Mouse (Mus musculus): ENCODE data around the gene 1190005I06Rik. TPM values are rescaled to one million over a fixed set of nuclear protein-coding genes. Genes with fewer than 3 reads are reported as not detected.
A peak's percentile ranks its signal among the peaks of the same experiment; 100 is the strongest.

The 1190005I06Rik gene
- total RNA-seq, 2 experiments from 2014 or later: 3.1 to 3.4 TPM

- intact Hi-C loops (cut with DNase I): no loop called here
- DNase-seq: no peak
Observed at GRCm38 (mm10) chr8:120626461-120626860, 21.0 kb downstream of the 1190005I06Rik start.

- intact Hi-C loops (cut with DNase I): no loop called here
- no peak for DNase-seq
Observed at GRCm38 (mm10) chr8:120623608-120624007, 23.8 kb downstream of the 1190005I06Rik start.

GRCm38 (mm10) chr8:120622161-120622560 is 25.3 kb downstream of the 1190005I06Rik start:
- no peak for DNase-seq
- intact Hi-C loops (cut with DNase I): no loop called here

GRCm38 (mm10) chr8:120620441-120620840 is 27.0 kb downstream of the 1190005I06Rik start:
- intact Hi-C loops (cut with DNase I): no loop called here

GRCm38 (mm10) chr8:120619235-120620180 is 27.9 kb downstream of the 1190005I06Rik start:
- intact Hi-C loops (cut with DNase I): no loop called here
- peak; percentile 36 to 53 for DNase-seq

More at GRCm38 (mm10) chr8:120620441-120620840, 27.0 kb downstream of the 1190005I06Rik start:
- DNase-seq: no peak

GRCm38 (mm10) chr8:120618110-120618509 is 29.3 kb downstream of the 1190005I06Rik start:
- intact Hi-C loops (cut with DNase I): no loop called here
- peak; percentile 75 to 80 for DNase-seq

GRCm38 (mm10) chr8:120616663-120617626 is 30.5 kb downstream of the 1190005I06Rik start:
- intact Hi-C loops (cut with DNase I): no loop called here
- DNase-seq: no peak

- no peak for DNase-seq
- intact Hi-C loops (cut with DNase I): no loop called here
Observed at GRCm38 (mm10) chr8:120614491-120614890, 32.9 kb downstream of the 1190005I06Rik start.

- intact Hi-C loops (cut with DNase I): no loop called here
- no peak for DNase-seq
Observed at GRCm38 (mm10) chr8:120610824-120611223, 36.6 kb downstream of the 1190005I06Rik start.

- peak; percentile 74 to 89 for DNase-seq
- intact Hi-C loops (cut with DNase I): loop anchor here (2.0 to 5.0 kb wide), 2 partner anchors 306 to 429 kb away; no protein-coding TSS in a partner anchor
Observed at GRCm38 (mm10) chr8:120607885-120608284, 39.5 kb downstream of the 1190005I06Rik start.

GRCm38 (mm10) chr8:120607460-120607859 is 40.0 kb downstream of the 1190005I06Rik start:
- no peak for DNase-seq
- intact Hi-C loops (cut with DNase I): loop anchor here (5.0 kb wide), 1 partner anchor 305 kb away; no protein-coding TSS in a partner anchor

GRCm38 (mm10) chr8:120602672-120603071 is 44.8 kb downstream of the 1190005I06Rik start:
- intact Hi-C loops (cut with DNase I): no loop called here

GRCm38 (mm10) chr8:120599504-120599903 is 47.9 kb downstream of the 1190005I06Rik start:
- intact Hi-C loops (cut with DNase I): loop anchor here (1.0 kb wide), 1 partner anchor 420 kb away; no protein-coding TSS in a partner anchor
- DNase-seq: peak; percentile 87 to 91

More at GRCm38 (mm10) chr8:120602672-120603071, 44.8 kb downstream of the 1190005I06Rik start:
- no peak for DNase-seq

GRCm38 (mm10) chr8:120598579-120598978 is 48.9 kb downstream of the 1190005I06Rik start:
- intact Hi-C loops (cut with DNase I): no loop called here
- no peak for DNase-seq

GRCm38 (mm10) chr8:120595963-120596362 is 51.5 kb downstream of the 1190005I06Rik start:
- intact Hi-C loops (cut with DNase I): no loop called here
- peak; percentile 69 for DNase-seq

GRCm38 (mm10) chr8:120594571-120594970 is 52.9 kb downstream of the 1190005I06Rik start:
- intact Hi-C loops (cut with DNase I): no loop called here
- no peak for DNase-seq

GRCm38 (mm10) chr8:120591587-120592292 is 55.7 kb downstream of the 1190005I06Rik start:
- intact Hi-C loops (cut with DNase I): no loop called here
- DNase-seq: no peak

GRCm38 (mm10) chr8:120589921-120590320 is 57.5 kb downstream of the 1190005I06Rik start:
- peak; percentile 46 to 53 for DNase-seq
- intact Hi-C loops (cut with DNase I): no loop called here

GRCm38 (mm10) chr8:120588908-120589771 is 58.3 kb downstream of the 1190005I06Rik start, which contains the start of gene Gins2:
Gene Gins2, minus strand, starts transcription at chr8:120589304.
- peak; percentile 98 for DNase-seq
- intact Hi-C loops (cut with DNase I): no loop called here

Data from heart, postnatal 36 days (tissue).